Mouse (Mus musculus) hindbrain, embryonic 16.5 days (tissue): ENCODE measurements around the gene Cdk12. TPM values are rescaled to one million over a fixed set of nuclear protein-coding genes. Genes with fewer than 3 reads are reported as not detected.
A peak's percentile ranks its signal among the peaks of the same experiment; 100 is the strongest.

ENCODE experiments used
- ATAC-seq: fragments of 200-750 bp; cut with Nextera tagmentation; 2 replicates; pipeline ENCODE4 v1.8.0; 2017; ENCODE audit warnings: moderate TSS enrichment, moderate library complexity
- H3K27ac ChIP-seq: fragments of 300-500 bp; sonication (generic); 2 replicates; pipeline ENCODE4 v1.5.1; 2014; ENCODE audit warnings: low read depth, mild to moderate bottlenecking, control low read depth, low read length, moderate library complexity
- H3K27me3 ChIP-seq: fragments of 300-500 bp; sonication (generic); replicated peaks from 2 replicates; pipeline ENCODE4 v1.6.1; 2014; ENCODE audit warnings: low read length; ENCODE audit not compliant: control insufficient read depth, insufficient read depth
- H3K36me3 ChIP-seq: fragments of 300-500 bp; sonication (generic); 2 replicates; pipeline ENCODE4 v1.6.1; 2014; ENCODE audit warnings: mild to moderate bottlenecking, low read length, moderate library complexity, mixed read lengths; ENCODE audit not compliant: control insufficient read depth, insufficient read depth
- H3K4me1 ChIP-seq: fragments of 300-500 bp; sonication (generic); 2 replicates; pipeline ENCODE4 v1.6.1; 2014; ENCODE audit warnings: low read depth, low read length; ENCODE audit not compliant: control insufficient read depth, insufficient read depth
- H3K4me2 ChIP-seq: fragments of 300-500 bp; sonication (generic); 2 replicates; pipeline ENCODE4 v1.6.1; 2014; ENCODE audit warnings: mild to moderate bottlenecking, low read length, control low read depth, moderate library complexity
- H3K4me3 ChIP-seq: fragments of 300-500 bp; sonication (generic); 2 replicates; pipeline ENCODE4 v1.5.1; 2014; ENCODE audit warnings: mild to moderate bottlenecking, low read length, control low read depth, moderate library complexity
- H3K9ac ChIP-seq: fragments of 300-500 bp; sonication (generic); 2 replicates; pipeline ENCODE4 v1.6.1; 2014; ENCODE audit warnings: low read depth, mild to moderate bottlenecking, control low read depth, low read length, moderate library complexity
- H3K9me3 ChIP-seq: fragments of 300-500 bp; sonication (generic); 2 replicates; pipeline ENCODE4 v1.6.1; 2014; ENCODE audit warnings: mild to moderate bottlenecking, low read length, moderate library complexity; ENCODE audit not compliant: control insufficient read depth
- WGBS: fragments of 180-500 bp; shearing (Covaris S2); extraction: QIAGEN DNeasy Blood & Tissue Kit; methylation state at CpG from one replicate; pipeline ENCODE4 v1.1.7; 2014; 5-methylcytosine and 5-hydroxymethylcytosine counted together
- polyA plus RNA-seq: library from polyadenylated mRNA; unstranded; fragments of >200 nt; fragmentation: Nextera tagmentation; extraction: Ambion mirVana; gene quantifications from 2 replicates; pipeline ENCODE4 v1.2.1, GENCODE M21; 2015

The Cdk12 gene
- polyA plus RNA-seq, 1 experiment from 2014 or later = 6.1 TPM

DNA sequence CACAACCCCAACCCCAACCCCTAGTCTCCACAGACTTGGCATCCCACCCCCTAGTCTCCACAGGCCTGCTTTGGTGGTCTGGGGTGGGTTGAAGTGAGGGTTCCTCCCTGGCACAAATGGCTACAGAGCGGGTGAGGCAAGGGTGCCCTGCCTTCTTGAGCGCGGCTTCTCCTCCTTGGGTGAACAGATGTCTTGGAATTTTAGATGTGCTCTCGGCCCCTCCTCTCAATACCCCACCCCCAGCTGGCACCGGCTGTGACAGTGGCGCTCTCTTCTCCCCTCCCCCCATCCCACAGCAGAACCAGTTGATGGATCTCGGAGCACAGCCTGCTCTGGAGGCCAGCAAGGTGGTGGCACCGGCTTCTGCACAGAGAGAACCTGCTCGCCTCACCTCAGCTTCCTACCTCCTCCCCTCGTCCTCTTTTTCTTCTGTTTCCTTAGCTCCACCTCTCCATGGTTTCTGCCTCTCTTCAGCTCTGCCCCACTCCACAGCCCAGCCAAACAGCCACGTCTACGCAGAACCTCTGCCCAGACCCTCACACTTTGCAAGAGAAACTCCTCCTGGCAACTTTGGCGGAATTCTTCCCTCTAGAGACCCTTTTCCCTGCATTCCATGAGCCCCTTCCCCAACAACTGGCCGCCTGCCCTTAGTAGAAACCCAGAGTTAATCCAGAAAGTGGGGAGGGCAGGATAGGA, 115.7 kb downstream of the Cdk12 start:
- Histone ChIP-seq H3K4me3 (no peak overlapping the region), H3K27ac (peak overlapping the region; percentile 62), H3K9me3 (no peaks in the 10 kb centered on the region), H3K4me2 (peak overlapping the region; percentile 23; the same call in 1 of the 2 replicates), H3K9ac (no peak overlapping the region), H3K27me3 (peaks cover 48% of the 10 kb centered on the region), H3K4me1 (peaks cover 15% of the 10 kb centered on the region), H3K36me3 (no peaks in the 10 kb centered on the region)
- under 1% methylated on average over 13 of the region's 14 CpGs for WGBS
- ATAC-seq = no peak

DNA sequence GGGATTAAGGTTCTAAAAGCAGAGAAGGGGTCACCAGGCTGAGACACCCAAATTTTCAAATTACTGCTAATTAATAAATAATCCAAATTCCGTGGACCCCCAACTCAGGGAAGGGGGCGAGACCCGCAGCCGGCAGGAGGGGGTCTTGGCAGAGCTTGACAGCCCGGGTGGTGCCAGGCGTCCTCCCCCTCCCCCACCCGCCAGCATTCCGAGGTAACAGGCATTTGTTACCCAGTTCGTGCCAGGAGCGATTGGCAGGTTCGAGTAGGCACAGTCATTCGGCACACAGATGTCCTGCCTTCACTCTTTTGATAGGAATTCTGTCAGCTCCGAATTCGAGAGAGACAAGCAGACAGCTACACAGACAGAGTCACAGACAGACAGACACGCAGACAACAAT, 116.3 kb downstream of the Cdk12 start:
- H3K4me2 ChIP-seq = peak overlapping the region; percentile 23; the same call in 1 of the 2 replicates
- 3% methylated on average over 15 of the region's 15 CpGs for WGBS
- H3K9ac ChIP-seq = no peak overlapping the region
- peaks cover 49% of the 10 kb centered on the region for H3K27me3 ChIP-seq
- H3K27ac ChIP-seq = peak overlapping the region; percentile 62; the same call in 1 of the 2 replicates
- H3K36me3 ChIP-seq = no peaks in the 10 kb centered on the region
- H3K4me1 ChIP-seq = peaks cover 11% of the 10 kb centered on the region
- H3K4me3 ChIP-seq = no peak overlapping the region
- ATAC-seq = no peak
- H3K9me3 ChIP-seq = no peaks in the 10 kb centered on the region

DNA sequence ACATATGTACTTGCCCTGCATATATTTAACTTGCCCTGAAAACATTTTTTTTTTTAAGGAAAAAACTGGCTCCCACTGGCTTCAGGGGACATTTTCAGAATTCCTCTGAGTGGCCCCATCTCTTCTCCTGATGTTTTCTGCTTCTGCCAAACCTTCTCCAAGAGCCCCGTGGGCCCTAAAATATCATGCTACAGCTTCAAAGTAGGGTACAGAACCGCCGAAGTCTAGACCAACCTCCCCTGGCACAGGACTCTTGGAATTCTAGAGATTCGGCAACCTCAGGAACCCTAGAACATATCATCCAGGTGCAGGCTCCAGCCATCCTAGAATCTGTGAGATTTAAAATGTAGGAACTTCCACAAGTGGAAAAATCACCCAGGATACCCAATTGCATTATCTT, 116.7 kb downstream of the Cdk12 start:
- no peak for ATAC-seq

DNA sequence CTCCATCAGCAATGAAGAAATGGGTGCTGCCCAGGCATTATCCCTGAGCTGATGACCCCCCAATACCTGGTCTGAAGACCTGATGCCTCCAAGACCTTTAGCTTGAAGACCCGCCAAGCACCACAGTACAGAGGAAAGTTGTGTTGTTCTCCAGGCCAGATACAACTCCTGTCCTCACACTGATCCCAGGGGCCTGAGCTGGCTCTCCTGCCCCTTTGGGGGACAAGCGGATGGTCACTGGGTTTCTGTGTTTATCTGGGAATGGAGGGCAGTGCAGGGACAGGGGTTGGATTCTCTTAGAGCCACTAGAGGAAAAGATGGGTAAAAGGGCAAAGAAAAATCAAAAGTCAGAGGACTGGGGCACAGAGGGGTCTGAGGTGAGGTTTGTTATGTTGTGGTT, 117.1 kb downstream of the Cdk12 start:
- Histone ChIP-seq H3K27ac (peak overlapping the region; percentile 52; the same call in 1 of the 2 replicates), H3K4me1 (peaks cover 11% of the 10 kb centered on the region; the same call in 1 of the 2 replicates), H3K4me2 (no peak overlapping the region), H3K27me3 (peaks cover 48% of the 10 kb centered on the region), H3K9me3 (no peaks in the 10 kb centered on the region), H3K4me3 (no peak overlapping the region), H3K36me3 (no peaks in the 10 kb centered on the region), H3K9ac (no peak overlapping the region)
- ATAC-seq = no peak
- WGBS = 10% methylated on average over 2 of the region's 2 CpGs

More for the DNA sequence above, 116.7 kb downstream of the Cdk12 start:
- Histone ChIP-seq H3K27ac (no peak overlapping the region), H3K9me3 (no peaks in the 10 kb centered on the region), H3K36me3 (no peaks in the 10 kb centered on the region), H3K4me2 (no peak overlapping the region), H3K9ac (no peak overlapping the region), H3K4me1 (peaks cover 11% of the 10 kb centered on the region; the same call in 1 of the 2 replicates), H3K4me3 (no peak overlapping the region), H3K27me3 (peaks cover 48% of the 10 kb centered on the region)
- 6% methylated on average over 4 of the region's 4 CpGs for WGBS

DNA sequence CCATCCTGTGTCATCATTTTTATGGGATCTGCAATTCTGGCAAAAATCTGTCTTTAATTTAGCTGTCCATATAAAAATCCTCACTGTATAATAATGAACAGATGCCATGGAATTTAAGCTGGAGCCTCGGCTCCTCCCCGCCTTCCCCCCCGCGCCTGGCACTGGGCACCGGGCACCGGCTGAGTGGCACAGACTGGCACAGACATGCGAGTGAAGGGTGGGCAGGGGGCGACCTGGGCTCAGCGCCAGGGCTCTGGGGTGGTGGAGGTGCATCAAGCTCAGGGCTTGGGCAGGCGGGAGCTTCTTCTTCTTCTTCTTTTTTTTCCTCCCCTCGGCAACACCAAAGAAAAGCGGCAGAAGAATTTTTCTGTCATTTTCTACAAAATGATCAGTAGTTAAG, 117.5 kb downstream of the Cdk12 start:
- H3K4me3 ChIP-seq = no peak overlapping the region
- no peak overlapping the region for H3K9ac ChIP-seq
- ATAC-seq = no peak
- no peaks in the 10 kb centered on the region for H3K36me3 ChIP-seq
- H3K9me3 ChIP-seq = no peaks in the 10 kb centered on the region
- peaks cover 11% of the 10 kb centered on the region; the same call in 1 of the 2 replicates for H3K4me1 ChIP-seq
- 4% methylated on average over 12 of the region's 12 CpGs for WGBS
- no peak overlapping the region for H3K4me2 ChIP-seq
- peaks cover 46% of the 10 kb centered on the region for H3K27me3 ChIP-seq
- H3K27ac ChIP-seq = no peak overlapping the region; the same call in 1 of the 2 replicates

DNA sequence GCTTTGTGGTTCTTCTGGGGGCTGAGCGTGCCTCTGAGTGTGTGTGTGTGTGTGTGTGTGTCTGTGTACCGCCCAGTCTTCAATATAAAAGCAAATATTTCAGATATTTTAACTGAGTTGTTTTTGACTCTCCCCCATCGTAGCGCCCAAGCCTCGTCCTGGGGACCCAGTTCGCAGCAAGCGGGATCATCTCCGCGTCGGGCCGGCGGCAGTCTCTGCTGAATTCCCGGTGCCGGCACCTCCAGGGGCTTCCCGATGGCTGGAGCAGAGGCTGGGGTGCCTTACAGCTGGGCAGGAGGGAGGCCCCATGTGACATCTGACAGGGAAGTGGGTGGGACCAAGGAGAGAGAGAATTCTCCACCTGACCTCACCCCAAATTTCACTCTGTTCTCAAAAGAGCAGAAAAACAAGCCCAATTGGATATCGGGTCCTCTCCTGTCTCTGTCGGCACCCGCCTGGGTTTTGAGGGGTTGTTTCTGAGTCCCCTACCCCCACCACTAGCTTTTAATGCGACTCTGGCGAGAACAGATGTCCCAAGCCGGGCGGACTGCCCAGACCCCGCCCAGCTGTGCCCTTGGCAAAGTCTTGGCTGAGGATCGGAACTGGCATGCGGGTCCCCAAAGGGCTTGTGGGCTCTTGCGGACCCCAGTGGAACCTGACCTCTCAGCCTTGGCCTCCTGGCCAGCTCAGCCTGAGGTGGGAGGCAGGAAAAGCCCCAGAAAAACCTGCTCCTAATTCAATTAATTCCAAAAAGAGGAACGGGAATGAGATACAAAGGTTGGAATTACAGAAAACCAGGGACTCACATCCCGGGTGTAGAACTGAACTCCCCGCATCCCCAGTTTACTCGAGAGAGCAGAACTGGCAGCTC, 118.2 kb downstream of the Cdk12 start:
- peak overlapping the region; percentile 37 for H3K4me2 ChIP-seq
- 1% methylated on average over 30 of the region's 30 CpGs for WGBS
- H3K9me3 ChIP-seq = no peaks in the 10 kb centered on the region
- peaks cover 45% of the 10 kb centered on the region for H3K27me3 ChIP-seq
- H3K4me3 ChIP-seq = no peak overlapping the region
- H3K9ac ChIP-seq = no peak overlapping the region
- no peak for ATAC-seq
- H3K36me3 ChIP-seq = no peaks in the 10 kb centered on the region
- peaks cover 11% of the 10 kb centered on the region; the same call in 1 of the 2 replicates for H3K4me1 ChIP-seq
- peak overlapping the region; percentile 5 for H3K27ac ChIP-seq

DNA sequence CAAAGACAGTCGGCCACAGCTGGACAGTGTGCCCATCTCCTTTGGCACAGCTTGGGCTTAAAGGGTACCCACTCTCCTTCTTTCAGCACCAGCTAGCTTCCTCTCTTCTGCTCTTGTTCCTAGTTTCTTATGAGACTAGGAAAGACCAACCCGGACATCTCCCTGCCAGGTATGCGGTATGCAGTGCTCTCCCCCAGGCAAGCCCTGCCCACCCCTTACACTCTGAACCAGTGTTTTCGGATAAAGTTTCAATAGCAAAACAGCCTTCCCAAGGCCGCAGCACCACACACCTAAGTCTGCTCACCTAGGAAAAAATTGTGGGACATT, 118.8 kb downstream of the Cdk12 start:
- ATAC-seq = no peak
- no peak overlapping the region for H3K4me2 ChIP-seq
- peaks cover 41% of the 10 kb centered on the region for H3K27me3 ChIP-seq
- 14% methylated on average over 5 of the region's 5 CpGs for WGBS
- peak overlapping the region; percentile 5 for H3K27ac ChIP-seq
- no peaks in the 10 kb centered on the region for H3K36me3 ChIP-seq
- no peaks in the 10 kb centered on the region for H3K9me3 ChIP-seq
- H3K4me3 ChIP-seq = no peak overlapping the region
- no peak overlapping the region for H3K9ac ChIP-seq
- H3K4me1 ChIP-seq = peaks cover 11% of the 10 kb centered on the region; the same call in 1 of the 2 replicates

DNA sequence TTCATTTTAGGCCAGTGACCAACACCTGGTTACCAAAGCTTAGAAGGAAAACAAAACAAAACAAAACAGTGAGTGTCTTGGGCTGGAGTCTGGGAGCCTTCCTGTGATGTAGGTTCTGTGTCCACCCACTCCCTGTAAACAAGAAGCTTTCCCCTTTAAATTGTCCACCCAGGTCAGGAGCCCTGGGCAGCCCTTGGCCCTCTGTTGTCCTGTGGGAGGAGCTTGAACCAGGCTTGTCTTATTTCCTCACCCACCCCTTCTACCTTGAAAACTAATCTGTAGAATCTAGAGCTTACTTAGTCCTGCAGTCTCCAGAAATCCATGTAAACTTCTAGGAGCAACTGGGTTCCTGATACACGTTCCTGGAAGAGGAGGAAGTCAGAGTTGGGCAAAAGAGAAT, 119.3 kb downstream of the Cdk12 start:
- H3K4me1 ChIP-seq = peaks cover 13% of the 10 kb centered on the region; the same call in 1 of the 2 replicates
- no peak overlapping the region for H3K27ac ChIP-seq
- H3K4me3 ChIP-seq = no peak overlapping the region
- H3K4me2 ChIP-seq = no peak overlapping the region
- WGBS = 12% methylated on average over 1 of the region's 1 CpGs
- H3K9ac ChIP-seq = no peak overlapping the region
- no peaks in the 10 kb centered on the region for H3K9me3 ChIP-seq
- H3K36me3 ChIP-seq = no peaks in the 10 kb centered on the region
- peaks cover 36% of the 10 kb centered on the region for H3K27me3 ChIP-seq
- ATAC-seq = no peak
